Mouse (Mus musculus) intestine, embryonic 16.5 days (tissue): Measurements from ENCODE around the gene Cep104. TPM values are rescaled to one million over a fixed set of nuclear protein-coding genes. Genes with fewer than 3 reads are reported as not detected.

Source experiments
- ATAC-seq: fragments of 200-750 bp; cut with Nextera tagmentation; 2 replicates; pipeline ENCODE4 v1.8.0; 2017; ENCODE audit warnings: moderate TSS enrichment, moderate library complexity
- H3K27ac ChIP-seq: fragments of 300-500 bp; sonication (generic); 2 replicates; pipeline ENCODE4 v1.5.1; 2014; ENCODE audit warnings: mild to moderate bottlenecking, low read length
- H3K27me3 ChIP-seq: fragments of 300-500 bp; sonication (generic); replicated peaks from 2 replicates; pipeline ENCODE4 v1.6.1; 2014; ENCODE audit warnings: low read length, control low read depth, mixed read lengths; ENCODE audit not compliant: control insufficient read depth, insufficient read depth
- H3K36me3 ChIP-seq: fragments of 300-500 bp; sonication (generic); 2 replicates; pipeline ENCODE4 v1.6.1; 2014; ENCODE audit warnings: low read length, control low read depth; ENCODE audit not compliant: control insufficient read depth, insufficient read depth
- H3K4me1 ChIP-seq: fragments of 300-500 bp; sonication (generic); 2 replicates; pipeline ENCODE4 v1.6.1; 2014; ENCODE audit warnings: low read length, control low read depth, mixed read lengths; ENCODE audit not compliant: control insufficient read depth, insufficient read depth
- H3K4me2 ChIP-seq: fragments of 300-500 bp; sonication (generic); 2 replicates; pipeline ENCODE4 v1.6.1; 2014; ENCODE audit warnings: low read depth, low read length, control low read depth
- H3K4me3 ChIP-seq: fragments of 300-500 bp; sonication (generic); 2 replicates; pipeline ENCODE4 v1.5.1; 2014; ENCODE audit warnings: mild to moderate bottlenecking, low read length
- H3K9ac ChIP-seq: fragments of 300-500 bp; sonication (generic); 2 replicates; pipeline ENCODE4 v1.6.1; 2014; ENCODE audit warnings: low read depth, low read length
- H3K9me3 ChIP-seq: fragments of 300-500 bp; sonication (generic); 2 replicates; pipeline ENCODE4 v1.6.1; 2016; ENCODE audit warnings: low read length, control low read depth; ENCODE audit not compliant: control insufficient read depth
- WGBS: fragments of 180-500 bp; shearing (Covaris S2); extraction: QIAGEN DNeasy Blood & Tissue Kit; methylation state at CpG from one replicate; pipeline ENCODE4 v1.1.7; 2014; 5-methylcytosine and 5-hydroxymethylcytosine counted together
- polyA plus RNA-seq: library from polyadenylated mRNA; unstranded; fragments of >200 nt; fragmentation: Nextera tagmentation; extraction: Ambion mirVana; gene quantifications from 2 replicates; pipeline ENCODE4 v1.2.1, GENCODE M21; 2015

Cep104 gene
- polyA plus RNA-seq, 1 experiment from 2014 or later: 10.6 TPM

GRCm38 (mm10) chr4:154053065-154053464, 78.1 kb downstream of the Cep104 start:
- Histone ChIP-seq H3K36me3 (no peaks in the 10 kb centered on the region), H3K27ac (no peak overlapping the region), H3K4me1 (no peaks in the 10 kb centered on the region), H3K4me3 (no peak overlapping the region), H3K9me3 (no peaks in the 10 kb centered on the region), H3K27me3 (no peaks in the 10 kb centered on the region), H3K9ac (no peak overlapping the region), H3K4me2 (no peak overlapping the region)
- 58% methylated on average over 4 of the region's 4 CpGs for WGBS
- ATAC-seq: no peak

- Histone ChIP-seq H3K4me1 (no peaks in the 10 kb centered on the region), H3K36me3 (no peaks in the 10 kb centered on the region), H3K27ac (no peak overlapping the region), H3K9ac (no peak overlapping the region), H3K27me3 (no peaks in the 10 kb centered on the region), H3K4me3 (no peak overlapping the region), H3K9me3 (no peaks in the 10 kb centered on the region), H3K4me2 (no peak overlapping the region)
- no peak for ATAC-seq
- 78% methylated on average over 7 of the region's 7 CpGs for whole genome bisulfite sequencing
Measured at GRCm38 (mm10) chr4:154055482-154055881, 80.5 kb downstream of the Cep104 start.

- Histone ChIP-seq H3K27ac (no peak overlapping the region), H3K4me2 (no peak overlapping the region), H3K9me3 (no peaks in the 10 kb centered on the region), H3K9ac (no peak overlapping the region), H3K36me3 (no peaks in the 10 kb centered on the region), H3K27me3 (no peaks in the 10 kb centered on the region), H3K4me1 (no peaks in the 10 kb centered on the region), H3K4me3 (no peak overlapping the region)
- WGBS: 73% methylated on average over 2 of the region's 2 CpGs
- ATAC-seq: no peak
Measured at GRCm38 (mm10) chr4:154056046-154056445, 81.1 kb downstream of the Cep104 start.

- no peak overlapping the region for H3K4me3 ChIP-seq
- no peak overlapping the region for H3K4me2 ChIP-seq
- 30% methylated on average over 2 of the region's 2 CpGs for WGBS
- H3K27me3 ChIP-seq: no peaks in the 10 kb centered on the region
- H3K9me3 ChIP-seq: no peaks in the 10 kb centered on the region
- no peak overlapping the region for H3K27ac ChIP-seq
- ATAC-seq: no peak
- H3K36me3 ChIP-seq: no peaks in the 10 kb centered on the region
- H3K9ac ChIP-seq: no peak overlapping the region
- H3K4me1 ChIP-seq: no peaks in the 10 kb centered on the region
Measured at GRCm38 (mm10) chr4:154056661-154057060, 81.7 kb downstream of the Cep104 start.

- Histone ChIP-seq H3K36me3 (no peaks in the 10 kb centered on the region), H3K4me2 (no peak overlapping the region), H3K9me3 (no peaks in the 10 kb centered on the region), H3K27ac (no peak overlapping the region), H3K4me1 (no peaks in the 10 kb centered on the region), H3K27me3 (no peaks in the 10 kb centered on the region), H3K4me3 (no peak overlapping the region), H3K9ac (no peak overlapping the region)
- 74% methylated on average over 4 of the region's 4 CpGs for WGBS
- no peak for ATAC-seq
Measured at GRCm38 (mm10) chr4:154057696-154058095, 82.7 kb downstream of the Cep104 start.

Other genes with a start within 250 kb of the Cep104 start
- gene A430005L14Rik, start 18.0 kb upstream of the Cep104 start, polyA plus RNA-seq: 61.8 and 67.4 TPM in 2 replicates
- gene Dffb, start 68 bp upstream of the Cep104 start, polyA plus RNA-seq: 14.6 and 18.6 TPM in 2 replicates
- 10.1 and 15.2 TPM in 2 replicates for gene Lrrc47, start 36.5 kb downstream of the Cep104 start, polyA plus RNA-seq
- gene Smim1, start 51.0 kb downstream of the Cep104 start, polyA plus RNA-seq: 183 and 196 TPM in 2 replicates
- gene Ccdc27, start 67.5 kb downstream of the Cep104 start, polyA plus RNA-seq: not detected in 2 replicates
- 0.11 and 0.12 TPM in 2 replicates for gene Trp73, start 165.0 kb downstream of the Cep104 start, polyA plus RNA-seq
- gene Wrap73, start 167.2 kb downstream of the Cep104 start, polyA plus RNA-seq: 29.3 and 30.1 TPM in 2 replicates
- 87.9 and 93.9 TPM in 2 replicates for gene Tprgl, start 185.5 kb downstream of the Cep104 start, polyA plus RNA-seq
- gene Megf6, start 195.5 kb downstream of the Cep104 start, polyA plus RNA-seq: 10.3 and 12.0 TPM in 2 replicates